Mouse (Mus musculus): ENCODE results near the gene Ccnl2. TPM values are rescaled to one million over a fixed set of nuclear protein-coding genes. Genes with fewer than 3 reads are reported as not detected.

Gene Ccnl2
- polyA plus RNA-seq, 1 experiment, result 86.1 TPM

GRCm38 (mm10) chr4:155777816-155778215 lies 34.5 kb upstream of the Ccnl2 start:
- no peaks in the 10 kb centered on the region for H3K36me3 ChIP-seq (ENCODE audit: control insufficient read depth, insufficient read depth, low read length, poor library complexity, severe bottlenecking)
- peaks cover 7% of the 10 kb centered on the region for H3K4me1 ChIP-seq (ENCODE audit: control insufficient read depth, insufficient read depth, low read length)
- H3K27me3 ChIP-seq (ENCODE audit: control insufficient read depth, insufficient read depth, low read length, poor library complexity, severe bottlenecking), result no peaks in the 10 kb centered on the region
- no peak overlapping the region for H3K27ac ChIP-seq (ENCODE audit: insufficient read depth, low read length)
- H3K9ac ChIP-seq (ENCODE audit: low read depth, poor library complexity, severe bottlenecking), result no peak overlapping the region
- TF ChIP-seq CTCF (IDR thresholded peaks at IDR 0.05; ENCODE audit: low read depth, low read length), result no peak
- no peak for TF ChIP-seq POLR2A (IDR thresholded peaks at IDR 0.05; ENCODE audit: insufficient read depth, low read length)
- TF ChIP-seq EP300 (IDR thresholded peaks at IDR 0.05; ENCODE audit: insufficient read depth, low read depth, low read length), result no peak
- H3K4me3 ChIP-seq (ENCODE audit: low read depth, low read length), result no peak overlapping the region
- H3K9me3 ChIP-seq (replicated peaks; ENCODE audit: control insufficient read depth, insufficient read depth, low read length, poor library complexity, severe bottlenecking), result no peaks in the 10 kb centered on the region

GRCm38 (mm10) chr4:155779498-155779897 lies 32.8 kb upstream of the Ccnl2 start:
- no peak overlapping the region for H3K27ac ChIP-seq (ENCODE audit: insufficient read depth, low read length)
- TF ChIP-seq EP300 (IDR thresholded peaks at IDR 0.05; ENCODE audit: insufficient read depth, low read depth, low read length), result no peak
- TF ChIP-seq CTCF (IDR thresholded peaks at IDR 0.05; ENCODE audit: low read depth, low read length), result no peak
- TF ChIP-seq POLR2A (IDR thresholded peaks at IDR 0.05; ENCODE audit: insufficient read depth, low read length), result no peak
- peaks cover 7% of the 10 kb centered on the region for H3K4me1 ChIP-seq (ENCODE audit: control insufficient read depth, insufficient read depth, low read length)
- H3K9me3 ChIP-seq (replicated peaks; ENCODE audit: control insufficient read depth, insufficient read depth, low read length, poor library complexity, severe bottlenecking), result no peaks in the 10 kb centered on the region
- no peaks in the 10 kb centered on the region for H3K36me3 ChIP-seq (ENCODE audit: control insufficient read depth, insufficient read depth, low read length, poor library complexity, severe bottlenecking)
- H3K4me3 ChIP-seq (ENCODE audit: low read depth, low read length), result no peak overlapping the region
- no peaks in the 10 kb centered on the region for H3K27me3 ChIP-seq (ENCODE audit: control insufficient read depth, insufficient read depth, low read length, poor library complexity, severe bottlenecking)
- H3K9ac ChIP-seq (ENCODE audit: low read depth, poor library complexity, severe bottlenecking), result no peak overlapping the region

DNA sequence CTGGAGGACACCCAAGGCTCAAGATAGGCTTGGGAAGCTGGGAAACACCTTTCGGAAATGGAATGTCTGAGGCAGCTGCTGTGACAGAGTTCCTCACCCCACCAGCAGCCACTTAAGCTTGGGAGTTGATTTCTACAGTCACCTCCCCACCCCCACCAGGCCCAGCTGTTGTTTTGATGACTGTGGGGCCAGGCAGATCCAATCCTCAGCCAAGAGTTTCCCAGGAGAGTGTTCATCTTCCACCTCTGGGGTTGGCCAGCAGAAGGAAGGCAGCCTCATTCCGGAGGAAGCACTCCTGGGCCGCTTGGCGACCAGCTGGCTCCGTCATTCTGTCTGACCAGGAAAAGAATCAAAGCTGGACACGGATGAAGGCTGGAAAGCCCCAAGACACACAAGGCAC lies 31.4 kb upstream of the Ccnl2 start:
- Histone ChIP-seq H3K36me3 (ENCODE audit: control insufficient read depth, insufficient read depth, low read length, poor library complexity, severe bottlenecking) (no peaks in the 10 kb centered on the region), H3K27me3 (ENCODE audit: control insufficient read depth, insufficient read depth, low read length, poor library complexity, severe bottlenecking) (no peaks in the 10 kb centered on the region), H3K9ac (ENCODE audit: low read depth, poor library complexity, severe bottlenecking) (no peak overlapping the region), H3K9me3 (replicated peaks; ENCODE audit: control insufficient read depth, insufficient read depth, low read length, poor library complexity, severe bottlenecking) (no peaks in the 10 kb centered on the region), H3K4me3 (ENCODE audit: low read depth, low read length) (no peak overlapping the region), H3K4me1 (ENCODE audit: control insufficient read depth, insufficient read depth, low read length) (peaks cover 7% of the 10 kb centered on the region), H3K27ac (ENCODE audit: insufficient read depth, low read length) (no peak overlapping the region)
- no peak for TF ChIP-seq POLR2A (IDR thresholded peaks at IDR 0.05; ENCODE audit: insufficient read depth, low read length)
- no peak for TF ChIP-seq EP300 (IDR thresholded peaks at IDR 0.05; ENCODE audit: insufficient read depth, low read depth, low read length)
- TF ChIP-seq CTCF (IDR thresholded peaks at IDR 0.05; ENCODE audit: low read depth, low read length), result no peak

DNA sequence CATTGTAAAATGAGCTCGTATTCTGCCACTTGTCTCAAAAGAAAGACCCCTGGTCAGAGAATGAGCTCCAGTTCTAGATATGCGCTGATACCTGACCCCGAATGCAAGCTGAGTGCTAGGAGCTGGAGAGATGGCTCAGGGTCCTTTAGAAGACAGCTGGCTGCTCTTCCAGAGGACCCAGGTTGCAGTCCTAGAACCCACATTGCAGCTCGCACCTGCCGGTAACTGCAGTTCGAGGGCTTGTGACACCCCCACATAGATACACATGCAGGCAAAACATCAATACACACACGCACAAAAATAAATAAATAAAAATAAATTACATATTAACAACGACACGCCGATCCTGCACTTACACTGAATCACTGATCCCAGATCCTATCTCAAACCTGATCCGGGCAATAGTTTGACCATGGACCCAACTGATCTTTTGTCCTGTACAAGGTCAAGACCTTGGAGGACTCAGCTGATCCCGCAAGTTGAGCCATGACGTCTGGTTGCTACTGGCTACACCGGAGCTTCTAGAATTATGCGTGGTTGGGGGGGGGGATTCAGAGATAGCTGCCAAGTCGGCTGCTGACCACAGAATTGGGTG lies 28.7 kb upstream of the Ccnl2 start:
- Histone ChIP-seq H3K4me1 (ENCODE audit: control insufficient read depth, insufficient read depth, low read length) (no peaks in the 10 kb centered on the region), H3K27me3 (ENCODE audit: control insufficient read depth, insufficient read depth, low read length, poor library complexity, severe bottlenecking) (no peaks in the 10 kb centered on the region), H3K36me3 (ENCODE audit: control insufficient read depth, insufficient read depth, low read length, poor library complexity, severe bottlenecking) (no peaks in the 10 kb centered on the region), H3K9ac (ENCODE audit: low read depth, poor library complexity, severe bottlenecking) (peak overlapping the region; percentile 59), H3K4me3 (ENCODE audit: low read depth, low read length) (peak overlapping the region; percentile 63), H3K9me3 (replicated peaks; ENCODE audit: control insufficient read depth, insufficient read depth, low read length, poor library complexity, severe bottlenecking) (no peaks in the 10 kb centered on the region), H3K27ac (ENCODE audit: insufficient read depth, low read length) (no peak overlapping the region)
- TF ChIP-seq POLR2A (IDR thresholded peaks at IDR 0.05; ENCODE audit: insufficient read depth, low read length), result no peak
- no peak for TF ChIP-seq CTCF (IDR thresholded peaks at IDR 0.05; ENCODE audit: low read depth, low read length)
- no peak for TF ChIP-seq EP300 (IDR thresholded peaks at IDR 0.05; ENCODE audit: insufficient read depth, low read depth, low read length)

- Histone ChIP-seq H3K4me3 (ENCODE audit: low read depth, low read length) (peak overlapping the region; percentile 63), H3K9me3 (replicated peaks; ENCODE audit: control insufficient read depth, insufficient read depth, low read length, poor library complexity, severe bottlenecking) (no peaks in the 10 kb centered on the region), H3K9ac (ENCODE audit: low read depth, poor library complexity, severe bottlenecking) (peak overlapping the region; percentile 59), H3K36me3 (ENCODE audit: control insufficient read depth, insufficient read depth, low read length, poor library complexity, severe bottlenecking) (no peaks in the 10 kb centered on the region), H3K4me1 (ENCODE audit: control insufficient read depth, insufficient read depth, low read length) (no peaks in the 10 kb centered on the region), H3K27ac (ENCODE audit: insufficient read depth, low read length) (no peak overlapping the region), H3K27me3 (ENCODE audit: control insufficient read depth, insufficient read depth, low read length, poor library complexity, severe bottlenecking) (no peaks in the 10 kb centered on the region)
- TF ChIP-seq EP300 (IDR thresholded peaks at IDR 0.05; ENCODE audit: insufficient read depth, low read depth, low read length), result no peak
- TF ChIP-seq CTCF (IDR thresholded peaks at IDR 0.05; ENCODE audit: low read depth, low read length), result peak; percentile 37
Observed at GRCm38 (mm10) chr4:155784081-155784701, 28.1 kb upstream of the Ccnl2 start.

GRCm38 (mm10) chr4:155785246-155785645 lies 27.0 kb upstream of the Ccnl2 start:
- no peak for TF ChIP-seq CTCF (IDR thresholded peaks at IDR 0.05; ENCODE audit: low read depth, low read length)
- no peak for TF ChIP-seq POLR2A (IDR thresholded peaks at IDR 0.05; ENCODE audit: insufficient read depth, low read length)
- no peak for TF ChIP-seq EP300 (IDR thresholded peaks at IDR 0.05; ENCODE audit: insufficient read depth, low read depth, low read length)
- H3K36me3 ChIP-seq (ENCODE audit: control insufficient read depth, insufficient read depth, low read length, poor library complexity, severe bottlenecking), result no peaks in the 10 kb centered on the region
- H3K4me3 ChIP-seq (ENCODE audit: low read depth, low read length), result no peak overlapping the region
- H3K4me1 ChIP-seq (ENCODE audit: control insufficient read depth, insufficient read depth, low read length), result no peaks in the 10 kb centered on the region
- H3K9ac ChIP-seq (ENCODE audit: low read depth, poor library complexity, severe bottlenecking), result no peak overlapping the region
- no peak overlapping the region for H3K27ac ChIP-seq (ENCODE audit: insufficient read depth, low read length)
- H3K9me3 ChIP-seq (replicated peaks; ENCODE audit: control insufficient read depth, insufficient read depth, low read length, poor library complexity, severe bottlenecking), result no peaks in the 10 kb centered on the region
- H3K27me3 ChIP-seq (ENCODE audit: control insufficient read depth, insufficient read depth, low read length, poor library complexity, severe bottlenecking), result no peaks in the 10 kb centered on the region
